Mouse (Mus musculus) liver, embryonic 14.5 days (tissue): ENCODE measurements at regions not wholly inside any gene's neighbourhood (a gene's known extent, or its start where the extent isn't known, plus 50 kb on each side); places are given as distances from the start of the nearest gene placed in this dataset.

ENCODE experiments used
- CTCF ChIP-seq: IDR thresholded peaks from 2 replicates; pipeline ENCODE4 v1.5.1; 2016; ENCODE audit warnings: antibody characterized with exemption, low read depth, control low read depth
- EP300 ChIP-seq: IDR thresholded peaks from 2 replicates; pipeline ENCODE4 v1.6.1; 2016; ENCODE audit warnings: antibody characterized with exemption, low read depth

DNA sequence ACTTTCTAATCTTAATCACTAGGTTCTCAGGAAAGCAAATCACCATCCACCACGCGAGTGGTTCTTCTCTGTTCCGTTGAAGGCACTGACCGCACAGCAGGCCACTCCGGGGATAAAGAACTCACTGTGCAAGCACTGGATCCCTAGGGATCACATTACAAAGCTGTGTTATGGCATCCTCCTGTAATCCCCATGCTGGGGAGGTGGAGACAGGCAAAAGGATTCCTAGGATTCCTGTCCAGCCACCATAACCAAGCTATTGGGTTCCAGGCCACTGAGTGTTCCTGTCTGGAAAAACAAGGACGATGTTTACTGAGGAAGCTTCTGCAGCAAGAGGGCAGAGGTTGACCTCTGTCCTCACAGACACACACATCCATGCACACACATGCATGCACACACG, 138.8 kb downstream of the Bcat1 start:
- TF ChIP-seq CTCF (no peak), EP300 (no peak)
